Mouse (Mus musculus) limb, embryonic 15.5 days (tissue): ENCODE data around the gene Armh3. TPM values are rescaled to one million over a fixed set of nuclear protein-coding genes. Genes with fewer than 3 reads are reported as not detected.

ENCODE experiments used
- ATAC-seq: fragments of 200-750 bp; cut with Nextera tagmentation; 2 replicates; pipeline ENCODE4 v1.8.0; 2017; ENCODE audit warnings: low read depth, moderate TSS enrichment; ENCODE audit not compliant: insufficient number of reproducible peaks, low FRiP score, low TSS enrichment
- H3K27ac ChIP-seq: fragments of 300-500 bp; sonication (generic); 2 replicates; pipeline ENCODE4 v1.5.1; 2015; ENCODE audit warnings: moderate library complexity, mild to moderate bottlenecking, inconsistent platforms
- H3K27me3 ChIP-seq: fragments of 300-500 bp; sonication (generic); 2 replicates; pipeline ENCODE4 v1.6.1; 2015; ENCODE audit warnings: inconsistent platforms
- H3K36me3 ChIP-seq: fragments of 300-500 bp; sonication (generic); 2 replicates; pipeline ENCODE4 v1.6.1; 2015; ENCODE audit warnings: inconsistent platforms
- H3K4me1 ChIP-seq: fragments of 300-500 bp; sonication (generic); 2 replicates; pipeline ENCODE4 v1.6.1; 2015; ENCODE audit warnings: inconsistent platforms
- H3K4me2 ChIP-seq: fragments of 300-500 bp; sonication (generic); 2 replicates; pipeline ENCODE4 v1.6.1; 2015; ENCODE audit warnings: mild to moderate bottlenecking, inconsistent platforms
- H3K4me3 ChIP-seq: fragments of 300-500 bp; sonication (generic); 2 replicates; pipeline ENCODE4 v1.5.1; 2015; ENCODE audit warnings: mild to moderate bottlenecking, inconsistent platforms
- H3K9ac ChIP-seq: fragments of 300-500 bp; sonication (generic); 2 replicates; pipeline ENCODE4 v1.6.1; 2015; ENCODE audit warnings: inconsistent platforms
- H3K9me3 ChIP-seq: fragments of 300-500 bp; sonication (generic); 2 replicates; pipeline ENCODE4 v1.6.1; 2016; ENCODE audit warnings: inconsistent platforms
- WGBS: fragments of 180-500 bp; shearing (Covaris S2); methylation state at CpG from one replicate; pipeline ENCODE4 v1.1.7; 2015; 5-methylcytosine and 5-hydroxymethylcytosine counted together
- polyA plus RNA-seq: library from polyadenylated mRNA; unstranded; fragments of >200 nt; fragmentation: Nextera tagmentation; extraction: Ambion mirVana; gene quantifications from 2 replicates; pipeline ENCODE4 v1.2.1, GENCODE M21; 2015

Gene Armh3
- polyA plus RNA-seq, 1 experiment from 2014 or later = 16.3 TPM

DNA sequence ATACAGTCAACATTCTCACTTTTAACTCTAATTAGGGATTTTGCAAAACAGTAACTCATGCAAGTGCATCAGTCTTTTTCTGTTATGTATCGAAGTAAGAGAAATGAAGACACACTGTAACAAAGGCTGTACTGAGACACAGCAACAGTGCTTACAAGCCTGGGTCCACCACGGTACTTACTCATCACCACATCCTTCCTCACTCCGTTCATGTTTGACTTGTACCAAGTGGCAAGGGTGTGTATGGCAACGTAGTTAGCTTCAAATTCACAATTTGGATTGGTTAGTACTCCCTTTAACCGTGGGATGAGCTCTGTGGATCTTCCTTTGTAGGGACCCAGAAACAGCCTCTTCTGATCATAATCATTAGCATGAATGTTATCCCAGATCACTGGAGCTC, 226.8 kb downstream of the Armh3 start:
- 92% methylated on average over 5 of the region's 5 CpGs for WGBS

More for the DNA sequence above, 226.8 kb downstream of the Armh3 start:
- no peaks in the 10 kb centered on the region for H3K27me3 ChIP-seq
- H3K4me2 ChIP-seq = no peak overlapping the region
- peaks cover 94% of the 10 kb centered on the region for H3K36me3 ChIP-seq
- ATAC-seq = no peak
- no peaks in the 10 kb centered on the region for H3K4me1 ChIP-seq
- no peak overlapping the region for H3K27ac ChIP-seq
- H3K9ac ChIP-seq = no peak overlapping the region
- no peak overlapping the region for H3K4me3 ChIP-seq
- no peaks in the 10 kb centered on the region for H3K9me3 ChIP-seq

Other genes with a start within 250 kb of the Armh3 start
- gene Npm3, start 248.9 kb downstream of the Armh3 start, polyA plus RNA-seq = 12.4 and 20.6 TPM in 2 replicates
- gene Mgea5, start 214.7 kb downstream of the Armh3 start, polyA plus RNA-seq = 40.5 and 47.3 TPM in 2 replicates
- gene Kcnip2, start 182.4 kb downstream of the Armh3 start, polyA plus RNA-seq = 0.65 and 0.69 TPM in 2 replicates
- 8.8 and 9.2 TPM in 2 replicates for gene Hps6, start 5.0 kb upstream of the Armh3 start, polyA plus RNA-seq
- gene Pprc1, start 46.4 kb upstream of the Armh3 start, polyA plus RNA-seq = 36.8 and 37.0 TPM in 2 replicates
- 87.0 and 103 TPM in 2 replicates for gene Ldb1, start 46.7 kb upstream of the Armh3 start, polyA plus RNA-seq
- gene Nolc1, start 77.4 kb upstream of the Armh3 start, polyA plus RNA-seq = 70.4 and 79.6 TPM in 2 replicates
- 0.40 and 0.66 TPM in 2 replicates for gene Elovl3, start 133.4 kb upstream of the Armh3 start, polyA plus RNA-seq
- 5.4 and 8.5 TPM in 2 replicates for gene Pitx3, start 149.8 kb upstream of the Armh3 start, polyA plus RNA-seq
- 73.8 and 76.7 TPM in 2 replicates for gene Gbf1, start 154.0 kb upstream of the Armh3 start, polyA plus RNA-seq